Mouse (Mus musculus) testis, adult 2 months (tissue): Measurements from ENCODE around the gene St6galnac3.

Experiments used
- CTCF ChIP-seq: fragments of 200-500 bp; IDR thresholded peaks from 2 replicates; pipeline ENCODE4 v1.5.1; 2012; ENCODE audit warnings: low read depth, mild to moderate bottlenecking, inconsistent platforms, low read length, moderate library complexity; ENCODE audit not compliant: control insufficient read depth, insufficient read depth, insufficient replicate concordance
- POLR2A ChIP-seq: fragments of 200-500 bp; IDR thresholded peaks from 2 replicates; pipeline ENCODE4 v1.6.1; 2012; ENCODE audit warnings: low read depth, mild to moderate bottlenecking, inconsistent platforms, low read length, moderate library complexity; ENCODE audit not compliant: control insufficient read depth

GRCm38 (mm10) chr3:153222611-153223402 is 502.2 kb downstream of the St6galnac3 start:
- no peak for TF ChIP-seq CTCF
- TF ChIP-seq POLR2A, result no peak
